Mouse (Mus musculus) midbrain, embryonic 16.5 days (tissue): ENCODE data around the gene Ttc29. TPM values are rescaled to one million over a fixed set of nuclear protein-coding genes. Genes with fewer than 3 reads are reported as not detected.
A peak's percentile ranks its signal among the peaks of the same experiment; 100 is the strongest.

Experiments used
- ATAC-seq: fragments of 200-750 bp; cut with Nextera tagmentation; 2 replicates; pipeline ENCODE4 v1.8.0; 2017; ENCODE audit warnings: moderate TSS enrichment
- H3K27ac ChIP-seq: fragments of 300-500 bp; sonication (generic); 2 replicates; pipeline ENCODE4 v1.5.1; 2014; ENCODE audit warnings: mild to moderate bottlenecking, low read length, mixed read lengths
- H3K27me3 ChIP-seq: fragments of 300-500 bp; sonication (generic); 2 replicates; pipeline ENCODE4 v1.6.1; 2014; ENCODE audit warnings: low read depth, low read length, mixed read lengths; ENCODE audit not compliant: control insufficient read depth, insufficient read depth
- H3K36me3 ChIP-seq: fragments of 300-500 bp; sonication (generic); 2 replicates; pipeline ENCODE4 v1.6.1; 2014; ENCODE audit warnings: mild to moderate bottlenecking, low read length, moderate library complexity, mixed read lengths; ENCODE audit not compliant: control insufficient read depth, insufficient read depth
- H3K4me1 ChIP-seq: fragments of 300-500 bp; sonication (generic); 2 replicates; pipeline ENCODE4 v1.6.1; 2014; ENCODE audit warnings: mild to moderate bottlenecking, low read length, mixed read lengths; ENCODE audit not compliant: control insufficient read depth, insufficient read depth
- H3K4me2 ChIP-seq: fragments of 300-500 bp; sonication (generic); 2 replicates; pipeline ENCODE4 v1.6.1; 2014; ENCODE audit warnings: mild to moderate bottlenecking, low read length, mixed read lengths
- H3K4me3 ChIP-seq: fragments of 300-500 bp; sonication (generic); 2 replicates; pipeline ENCODE4 v1.5.1; 2014; ENCODE audit warnings: low read depth, mild to moderate bottlenecking, low read length, moderate library complexity, mixed read lengths
- H3K9ac ChIP-seq: fragments of 300-500 bp; sonication (generic); 2 replicates; pipeline ENCODE4 v1.6.1; 2014; ENCODE audit warnings: low read depth, low read length, mixed read lengths
- H3K9me3 ChIP-seq: fragments of 300-500 bp; sonication (generic); replicated peaks from 2 replicates; pipeline ENCODE4 v1.6.1; 2014; ENCODE audit warnings: mild to moderate bottlenecking, low read length, mixed read lengths; ENCODE audit not compliant: control insufficient read depth, poor library complexity, severe bottlenecking
- WGBS: fragments of 180-500 bp; shearing (Covaris S2); extraction: QIAGEN DNeasy Blood & Tissue Kit; methylation state at CpG from one replicate; pipeline ENCODE4 v1.1.7; 2014; 5-methylcytosine and 5-hydroxymethylcytosine counted together
- polyA plus RNA-seq: library from polyadenylated mRNA; unstranded; fragments of >200 nt; fragmentation: Nextera tagmentation; extraction: Ambion mirVana; gene quantifications from 2 replicates; pipeline ENCODE4 v1.2.1, GENCODE M21; 2015

The Ttc29 gene
- polyA plus RNA-seq, 1 experiment from 2014 or later, result 1.2 TPM

- Histone ChIP-seq H3K27me3 (no peaks in the 10 kb centered on the region), H3K9ac (no peak overlapping the region), H3K27ac (no peak overlapping the region), H3K9me3 (no peaks in the 10 kb centered on the region), H3K4me3 (no peak overlapping the region), H3K4me1 (no peaks in the 10 kb centered on the region), H3K4me2 (no peak overlapping the region), H3K36me3 (no peaks in the 10 kb centered on the region)
- no peak for ATAC-seq
- WGBS, result 63% methylated on average over 7 of the region's 7 CpGs
These were observed 77.2 kb downstream of the Ttc29 start for GRCm38 (mm10) chr8:78290274-78290673.

- no peak overlapping the region for H3K4me2 ChIP-seq
These were observed 82.4 kb downstream of the Ttc29 start for GRCm38 (mm10) chr8:78295494-78295893.

GRCm38 (mm10) chr8:78303579-78303978 lies 90.5 kb downstream of the Ttc29 start:
- no peak overlapping the region for H3K27ac ChIP-seq
- H3K4me2 ChIP-seq, result no peak overlapping the region
- H3K4me1 ChIP-seq, result no peaks in the 10 kb centered on the region; the same call in 1 of the 2 replicates
- no peaks in the 10 kb centered on the region for H3K27me3 ChIP-seq
- H3K36me3 ChIP-seq, result no peaks in the 10 kb centered on the region
- no peak overlapping the region for H3K9ac ChIP-seq
- no peak overlapping the region for H3K4me3 ChIP-seq
- H3K9me3 ChIP-seq, result no peaks in the 10 kb centered on the region
- 19% methylated on average over 7 of the region's 7 CpGs for WGBS
- ATAC-seq, result no peak

More at GRCm38 (mm10) chr8:78295494-78295893, 82.4 kb downstream of the Ttc29 start:
- H3K27me3 ChIP-seq, result no peaks in the 10 kb centered on the region
- ATAC-seq, result 0 out of 2 replicates have a peak, but pooled peaks have one; percentile 64
- no peaks in the 10 kb centered on the region for H3K9me3 ChIP-seq
- 42% methylated on average over 5 of the region's 5 CpGs for WGBS
- no peak overlapping the region for H3K4me3 ChIP-seq
- no peaks in the 10 kb centered on the region for H3K36me3 ChIP-seq
- no peak overlapping the region for H3K27ac ChIP-seq
- H3K4me1 ChIP-seq, result no peaks in the 10 kb centered on the region
- no peak overlapping the region for H3K9ac ChIP-seq

DNA sequence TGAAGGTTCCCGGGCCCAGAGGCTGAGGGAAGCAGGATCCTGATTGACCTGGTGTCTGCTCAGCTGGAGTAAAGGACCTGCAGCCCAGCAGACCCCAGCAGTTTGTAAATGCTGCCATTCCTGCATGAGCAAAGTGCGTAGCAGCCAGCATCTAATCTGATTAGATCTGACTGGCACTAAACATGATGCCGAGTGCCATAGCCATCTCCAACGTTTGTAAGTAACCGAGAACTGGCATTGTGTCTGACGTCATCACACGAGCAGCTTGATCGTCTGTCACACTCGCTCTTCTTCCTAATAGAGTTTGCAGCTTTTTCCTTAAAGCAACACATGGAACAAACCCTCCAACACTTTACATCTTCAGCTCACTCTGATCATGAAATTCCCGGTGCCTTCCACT lies 93.5 kb downstream of the Ttc29 start:
- H3K4me3 ChIP-seq, result no peak overlapping the region
- no peaks in the 10 kb centered on the region for H3K36me3 ChIP-seq
- no peaks in the 10 kb centered on the region; the same call in 1 of the 2 replicates for H3K4me1 ChIP-seq
- WGBS, result 55% methylated on average over 10 of the region's 10 CpGs
- no peak overlapping the region for H3K27ac ChIP-seq
- no peak overlapping the region for H3K9ac ChIP-seq
- H3K9me3 ChIP-seq, result peaks cover 4% of the 10 kb centered on the region
- no peaks in the 10 kb centered on the region for H3K27me3 ChIP-seq
- H3K4me2 ChIP-seq, result no peak overlapping the region
- no peak for ATAC-seq

- WGBS, result 47% methylated on average over 4 of the region's 4 CpGs
- H3K27me3 ChIP-seq, result no peaks in the 10 kb centered on the region
- H3K27ac ChIP-seq, result no peak overlapping the region
- ATAC-seq, result peak; percentile 21; the same call in 1 of the 2 replicates
- H3K4me3 ChIP-seq, result no peak overlapping the region
- peaks cover 7% of the 10 kb centered on the region for H3K9me3 ChIP-seq
- H3K4me2 ChIP-seq, result no peak overlapping the region
- no peak overlapping the region for H3K9ac ChIP-seq
- H3K4me1 ChIP-seq, result no peaks in the 10 kb centered on the region; the same call in 1 of the 2 replicates
- no peaks in the 10 kb centered on the region for H3K36me3 ChIP-seq
These were observed 94.0 kb downstream of the Ttc29 start for GRCm38 (mm10) chr8:78307131-78307530.

DNA sequence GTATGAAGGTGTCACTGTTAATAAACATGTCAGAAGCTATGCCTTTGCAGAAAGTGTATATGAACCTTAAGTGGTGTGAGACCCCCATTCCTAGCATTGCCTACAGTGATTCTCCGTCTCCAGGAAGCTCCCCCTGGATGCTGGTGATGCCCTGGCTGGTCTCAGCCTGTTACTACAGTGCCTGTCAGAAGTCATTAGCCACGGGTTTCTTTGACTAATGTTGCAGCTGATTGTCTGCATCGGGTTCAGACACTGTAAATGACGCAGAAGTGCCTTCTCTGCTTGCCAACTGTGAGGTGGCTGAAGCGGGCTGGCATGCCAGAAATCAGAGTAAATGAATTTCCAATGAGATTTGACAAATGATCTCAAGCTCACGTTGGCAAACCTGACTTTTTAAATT lies 96.4 kb downstream of the Ttc29 start:
- no peak for ATAC-seq

DNA sequence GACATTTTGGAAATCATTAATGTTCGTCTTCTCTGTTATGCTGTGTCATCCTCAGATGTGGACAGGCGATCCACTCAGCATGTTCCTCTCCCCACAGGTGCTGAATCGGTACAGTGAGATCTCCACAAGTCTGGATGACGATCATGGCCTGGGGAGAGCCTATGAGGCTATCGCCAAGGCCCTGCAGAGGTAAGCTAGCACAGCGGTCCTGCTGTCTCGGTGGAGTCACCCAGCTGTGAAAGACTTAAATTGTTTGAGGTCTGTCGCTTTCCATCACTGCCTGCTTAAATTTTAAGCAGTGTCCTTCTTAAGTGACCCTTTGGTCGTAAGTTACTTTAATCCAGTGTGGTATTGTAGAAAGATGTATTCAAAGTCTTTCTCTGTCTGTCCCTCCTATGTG lies 102.5 kb downstream of the Ttc29 start:
- Histone ChIP-seq H3K36me3 (no peaks in the 10 kb centered on the region), H3K27me3 (no peaks in the 10 kb centered on the region), H3K9ac (no peak overlapping the region), H3K4me2 (no peak overlapping the region), H3K4me1 (no peaks in the 10 kb centered on the region), H3K9me3 (peaks cover 7% of the 10 kb centered on the region), H3K27ac (no peak overlapping the region), H3K4me3 (no peak overlapping the region)
- ATAC-seq, result no peak
- 36% methylated on average over 9 of the region's 9 CpGs for WGBS

More for the DNA sequence above, 96.4 kb downstream of the Ttc29 start:
- no peak overlapping the region for H3K9ac ChIP-seq
- no peaks in the 10 kb centered on the region for H3K27me3 ChIP-seq
- H3K36me3 ChIP-seq, result no peaks in the 10 kb centered on the region
- WGBS, result 49% methylated on average over 6 of the region's 6 CpGs
- no peak overlapping the region for H3K4me3 ChIP-seq
- H3K4me2 ChIP-seq, result no peak overlapping the region
- H3K27ac ChIP-seq, result no peak overlapping the region
- H3K4me1 ChIP-seq, result no peaks in the 10 kb centered on the region; the same call in 1 of the 2 replicates
- H3K9me3 ChIP-seq, result peaks cover 7% of the 10 kb centered on the region

DNA sequence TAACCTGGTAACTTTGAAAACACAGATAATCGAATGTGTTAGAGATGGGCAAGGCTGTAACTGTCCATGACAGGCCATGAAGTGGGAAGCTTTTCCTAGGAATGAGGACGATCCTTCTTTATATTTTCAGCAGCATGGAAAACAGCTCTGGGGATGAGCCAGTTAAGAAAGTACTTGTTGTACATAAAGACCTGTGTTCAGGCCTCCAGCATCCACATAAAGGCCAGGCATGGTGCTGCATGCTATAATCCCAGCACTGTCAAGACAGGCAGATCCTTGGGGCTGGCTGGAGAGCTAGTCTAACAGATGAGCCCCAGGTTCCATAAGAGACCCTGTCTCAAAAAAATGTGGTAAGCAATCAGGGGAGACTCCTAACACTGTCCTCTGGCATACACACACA lies 104.6 kb downstream of the Ttc29 start:
- H3K9ac ChIP-seq, result no peak overlapping the region
- no peak overlapping the region for H3K4me2 ChIP-seq
- 83% methylated on average over 2 of the region's 2 CpGs for WGBS
- no peaks in the 10 kb centered on the region for H3K36me3 ChIP-seq
- ATAC-seq, result no peak
- H3K4me1 ChIP-seq, result no peaks in the 10 kb centered on the region
- H3K9me3 ChIP-seq, result no peaks in the 10 kb centered on the region
- H3K27me3 ChIP-seq, result no peaks in the 10 kb centered on the region
- H3K4me3 ChIP-seq, result no peak overlapping the region
- no peak overlapping the region for H3K27ac ChIP-seq

GRCm38 (mm10) chr8:78323391-78323790 lies 110.3 kb downstream of the Ttc29 start:
- Histone ChIP-seq H3K9me3 (no peaks in the 10 kb centered on the region), H3K9ac (no peak overlapping the region), H3K4me3 (no peak overlapping the region), H3K4me2 (no peak overlapping the region), H3K27ac (no peak overlapping the region), H3K36me3 (no peaks in the 10 kb centered on the region), H3K4me1 (no peaks in the 10 kb centered on the region), H3K27me3 (no peaks in the 10 kb centered on the region)
- no peak for ATAC-seq
- WGBS, result 92% methylated on average over 3 of the region's 3 CpGs
